Mouse (Mus musculus) intestine, embryonic 16.5 days (tissue): ENCODE measurements around the gene Tada2a. TPM values are rescaled to one million over a fixed set of nuclear protein-coding genes. Genes with fewer than 3 reads are reported as not detected.

Experiments used
- ATAC-seq: fragments of 200-750 bp; cut with Nextera tagmentation; 2 replicates; pipeline ENCODE4 v1.8.0; 2017; ENCODE audit warnings: moderate TSS enrichment, moderate library complexity
- H3K27ac ChIP-seq: fragments of 300-500 bp; sonication (generic); 2 replicates; pipeline ENCODE4 v1.5.1; 2014; ENCODE audit warnings: mild to moderate bottlenecking, low read length
- H3K27me3 ChIP-seq: fragments of 300-500 bp; sonication (generic); replicated peaks from 2 replicates; pipeline ENCODE4 v1.6.1; 2014; ENCODE audit warnings: low read length, control low read depth, mixed read lengths; ENCODE audit not compliant: control insufficient read depth, insufficient read depth
- H3K36me3 ChIP-seq: fragments of 300-500 bp; sonication (generic); 2 replicates; pipeline ENCODE4 v1.6.1; 2014; ENCODE audit warnings: low read length, control low read depth; ENCODE audit not compliant: control insufficient read depth, insufficient read depth
- H3K4me1 ChIP-seq: fragments of 300-500 bp; sonication (generic); 2 replicates; pipeline ENCODE4 v1.6.1; 2014; ENCODE audit warnings: low read length, control low read depth, mixed read lengths; ENCODE audit not compliant: control insufficient read depth, insufficient read depth
- H3K4me2 ChIP-seq: fragments of 300-500 bp; sonication (generic); 2 replicates; pipeline ENCODE4 v1.6.1; 2014; ENCODE audit warnings: low read depth, low read length, control low read depth
- H3K4me3 ChIP-seq: fragments of 300-500 bp; sonication (generic); 2 replicates; pipeline ENCODE4 v1.5.1; 2014; ENCODE audit warnings: mild to moderate bottlenecking, low read length
- H3K9ac ChIP-seq: fragments of 300-500 bp; sonication (generic); 2 replicates; pipeline ENCODE4 v1.6.1; 2014; ENCODE audit warnings: low read depth, low read length
- H3K9me3 ChIP-seq: fragments of 300-500 bp; sonication (generic); 2 replicates; pipeline ENCODE4 v1.6.1; 2016; ENCODE audit warnings: low read length, control low read depth; ENCODE audit not compliant: control insufficient read depth
- WGBS: fragments of 180-500 bp; shearing (Covaris S2); extraction: QIAGEN DNeasy Blood & Tissue Kit; methylation state at CpG from one replicate; pipeline ENCODE4 v1.1.7; 2014; 5-methylcytosine and 5-hydroxymethylcytosine counted together
- polyA plus RNA-seq: library from polyadenylated mRNA; unstranded; fragments of >200 nt; fragmentation: Nextera tagmentation; extraction: Ambion mirVana; gene quantifications from 2 replicates; pipeline ENCODE4 v1.2.1, GENCODE M21; 2015

Gene Tada2a
- polyA plus RNA-seq, 1 experiment from 2014 or later, result 23.2 TPM

GRCm38 (mm10) chr11:84068191-84069033 is 61.0 kb downstream of the Tada2a start:
- H3K4me2 ChIP-seq, result peak overlapping the region; percentile 94
- no peaks in the 10 kb centered on the region; the same call in 1 of the 2 replicates for H3K27me3 ChIP-seq
- H3K27ac ChIP-seq, result no peak overlapping the region
- ATAC-seq, result peak; percentile 72
- H3K9me3 ChIP-seq, result no peaks in the 10 kb centered on the region
- H3K36me3 ChIP-seq, result no peaks in the 10 kb centered on the region
- 2% methylated on average over 43 of the region's 63 CpGs for WGBS
- H3K4me1 ChIP-seq, result peaks cover 20% of the 10 kb centered on the region
- peak overlapping the region; percentile 83 for H3K9ac ChIP-seq
- H3K4me3 ChIP-seq, result peak overlapping the region; percentile 71

GRCm38 (mm10) chr11:84067720-84068190 is 61.6 kb downstream of the Tada2a start:
- no peak overlapping the region for H3K27ac ChIP-seq
- no peaks in the 10 kb centered on the region; the same call in 1 of the 2 replicates for H3K27me3 ChIP-seq
- H3K4me3 ChIP-seq, result peak overlapping the region; percentile 71
- ATAC-seq, result peak; percentile 24
- no peaks in the 10 kb centered on the region for H3K9me3 ChIP-seq
- peak overlapping the region; percentile 94 for H3K4me2 ChIP-seq
- no peaks in the 10 kb centered on the region for H3K36me3 ChIP-seq
- peak overlapping the region; percentile 83 for H3K9ac ChIP-seq
- 3% methylated on average over 21 of the region's 21 CpGs for WGBS
- peaks cover 17% of the 10 kb centered on the region for H3K4me1 ChIP-seq

GRCm38 (mm10) chr11:84066927-84067645 is 62.3 kb downstream of the Tada2a start:
- Histone ChIP-seq H3K9me3 (no peaks in the 10 kb centered on the region), H3K4me2 (peak overlapping the region; percentile 94), H3K27me3 (no peaks in the 10 kb centered on the region; the same call in 1 of the 2 replicates), H3K4me1 (peaks cover 17% of the 10 kb centered on the region), H3K36me3 (no peaks in the 10 kb centered on the region), H3K27ac (no peak overlapping the region), H3K9ac (peak overlapping the region; percentile 83; the same call in 1 of the 2 replicates), H3K4me3 (peak overlapping the region; percentile 71)
- WGBS, result 5% methylated on average over 18 of the region's 18 CpGs
- ATAC-seq, result peak; percentile 41

GRCm38 (mm10) chr11:84066071-84066481 is 63.3 kb downstream of the Tada2a start:
- H3K9me3 ChIP-seq, result no peaks in the 10 kb centered on the region
- no peaks in the 10 kb centered on the region for H3K36me3 ChIP-seq
- peaks cover 19% of the 10 kb centered on the region for H3K4me1 ChIP-seq
- WGBS, result 4% methylated on average over 11 of the region's 11 CpGs
- H3K27me3 ChIP-seq, result no peaks in the 10 kb centered on the region; the same call in 1 of the 2 replicates
- H3K4me2 ChIP-seq, result peak overlapping the region; percentile 30; the same call in 1 of the 2 replicates
- H3K9ac ChIP-seq, result no peak overlapping the region
- ATAC-seq, result no peak
- H3K4me3 ChIP-seq, result no peak overlapping the region
- no peak overlapping the region for H3K27ac ChIP-seq

GRCm38 (mm10) chr11:84063631-84064209 is 65.7 kb downstream of the Tada2a start:
- Histone ChIP-seq H3K4me2 (no peak overlapping the region), H3K4me3 (no peak overlapping the region), H3K9me3 (no peaks in the 10 kb centered on the region), H3K4me1 (peaks cover 19% of the 10 kb centered on the region), H3K27me3 (no peaks in the 10 kb centered on the region; the same call in 1 of the 2 replicates), H3K36me3 (no peaks in the 10 kb centered on the region), H3K9ac (no peak overlapping the region), H3K27ac (no peak overlapping the region)
- ATAC-seq, result no peak
- WGBS, result 78% methylated on average over 3 of the region's 3 CpGs

GRCm38 (mm10) chr11:84062805-84063204 is 66.6 kb downstream of the Tada2a start:
- no peak overlapping the region for H3K9ac ChIP-seq
- H3K27ac ChIP-seq, result no peak overlapping the region
- no peak overlapping the region for H3K4me2 ChIP-seq
- no peaks in the 10 kb centered on the region for H3K36me3 ChIP-seq
- no peak overlapping the region for H3K4me3 ChIP-seq
- WGBS, result 52% methylated on average over 2 of the region's 2 CpGs
- H3K9me3 ChIP-seq, result no peaks in the 10 kb centered on the region
- no peak for ATAC-seq
- H3K4me1 ChIP-seq, result peaks cover 15% of the 10 kb centered on the region
- no peaks in the 10 kb centered on the region for H3K27me3 ChIP-seq

GRCm38 (mm10) chr11:84061881-84062280 is 67.5 kb downstream of the Tada2a start:
- WGBS, result 80% methylated on average over 2 of the region's 2 CpGs
- ATAC-seq, result no peak
- Histone ChIP-seq H3K4me1 (peaks cover 14% of the 10 kb centered on the region), H3K9ac (no peak overlapping the region), H3K4me3 (no peak overlapping the region), H3K4me2 (no peak overlapping the region), H3K27me3 (no peaks in the 10 kb centered on the region), H3K36me3 (no peaks in the 10 kb centered on the region), H3K9me3 (no peaks in the 10 kb centered on the region), H3K27ac (no peak overlapping the region)

GRCm38 (mm10) chr11:84060635-84061034 is 68.8 kb downstream of the Tada2a start:
- Histone ChIP-seq H3K36me3 (no peaks in the 10 kb centered on the region), H3K27ac (peak overlapping the region; percentile 58), H3K9ac (no peak overlapping the region), H3K27me3 (no peaks in the 10 kb centered on the region), H3K4me1 (peaks cover 6% of the 10 kb centered on the region), H3K4me3 (no peak overlapping the region), H3K9me3 (no peaks in the 10 kb centered on the region), H3K4me2 (no peak overlapping the region)
- no peak for ATAC-seq
- WGBS, result 66% methylated on average over 6 of the region's 6 CpGs

- Histone ChIP-seq H3K9ac (no peak overlapping the region), H3K4me1 (peaks cover 6% of the 10 kb centered on the region), H3K36me3 (no peaks in the 10 kb centered on the region), H3K4me2 (no peak overlapping the region), H3K4me3 (no peak overlapping the region), H3K27me3 (no peaks in the 10 kb centered on the region), H3K27ac (peak overlapping the region; percentile 58), H3K9me3 (no peaks in the 10 kb centered on the region)
- WGBS, result 75% methylated on average over 2 of the region's 2 CpGs
- ATAC-seq, result peak; percentile 93
These were observed 69.6 kb downstream of the Tada2a start for GRCm38 (mm10) chr11:84059784-84060183.
